Mouse (Mus musculus): ENCODE results near the gene Hist1h2bc.
"Not testable (repeated sequence)": the region's sequence is repeated elsewhere in the genome, so short reads cannot be mapped to it uniquely, and the experiment has no call there.

Gene Hist1h2bc

DNA sequence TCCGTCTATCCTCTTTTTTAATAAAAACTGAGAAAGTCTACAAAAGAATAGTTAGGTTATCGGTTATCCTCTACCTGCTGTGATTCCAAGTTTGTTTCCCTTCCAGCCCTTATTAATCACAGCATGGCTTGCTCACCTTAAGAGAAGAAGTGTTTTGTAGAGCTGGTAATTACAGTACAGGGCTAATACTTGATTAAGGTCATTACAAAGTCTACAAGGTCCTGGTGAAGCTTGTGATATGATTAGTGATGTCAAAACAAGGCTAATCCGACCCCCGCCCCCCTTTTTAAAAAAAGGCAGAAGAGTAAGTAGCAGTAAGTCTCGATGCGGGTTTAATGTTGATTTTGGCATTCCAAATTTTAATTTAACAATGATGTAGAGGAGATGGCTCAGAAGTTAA, 15.0 kb downstream of the Hist1h2bc start:
- no peak for DNase-seq (ENCODE audit: low read depth in 2 of 2, low spot score in 2 of 2)

DNA sequence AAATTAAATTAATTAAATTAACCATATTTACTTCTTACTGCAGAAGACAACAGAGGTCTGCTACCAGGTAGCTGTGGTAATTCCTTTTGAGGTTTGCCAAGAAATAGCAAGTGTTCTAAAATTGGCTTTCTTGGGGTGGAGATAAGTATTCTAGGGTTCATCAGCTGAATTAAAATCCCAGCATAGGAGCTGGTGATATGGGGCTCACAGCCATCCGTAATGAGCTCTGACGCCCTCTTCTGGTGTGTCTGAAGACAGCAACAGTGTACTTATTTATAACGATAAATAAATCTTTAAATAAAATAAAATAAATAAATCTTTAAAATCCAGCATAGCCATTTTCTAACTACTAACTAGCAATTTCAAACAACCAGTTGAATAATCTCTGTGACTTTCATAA, 15.8 kb downstream of the Hist1h2bc start:
- DNase-seq (ENCODE audit: low read depth in 2 of 2, low spot score in 2 of 2), result no peak

DNA sequence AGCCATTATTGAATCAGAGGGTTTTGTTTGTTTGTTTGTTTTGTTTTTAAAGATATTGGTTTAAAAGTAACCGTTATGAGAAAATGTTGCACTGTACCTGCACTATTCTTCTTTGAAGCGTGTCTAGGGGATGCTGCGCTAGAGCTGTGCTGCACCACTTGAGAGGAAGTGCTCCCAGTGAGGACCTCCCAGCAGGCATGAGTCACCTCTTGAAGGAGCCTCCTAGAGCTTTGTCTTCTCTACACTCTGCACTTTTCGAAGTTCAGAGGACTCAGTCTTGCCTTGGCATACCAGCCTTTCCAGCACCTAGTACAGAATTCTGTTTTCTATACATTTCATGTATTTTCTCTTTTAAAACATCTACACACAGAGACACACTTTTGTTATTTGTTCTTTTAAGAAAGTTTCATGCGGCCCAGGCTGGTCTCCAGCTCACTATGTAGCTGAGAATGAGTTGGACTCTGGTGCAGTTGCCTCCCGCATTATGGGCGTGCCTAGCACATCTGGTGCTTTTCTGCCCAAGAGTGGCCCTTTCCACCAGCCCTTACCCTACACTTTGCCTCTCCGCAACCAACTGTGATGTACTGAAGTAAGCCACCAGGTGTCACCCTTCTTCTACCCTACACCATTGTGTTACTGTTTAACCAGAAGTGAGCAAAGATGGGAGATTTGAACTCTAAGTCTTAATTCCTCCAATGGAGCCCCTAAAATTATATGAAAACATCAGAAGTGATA, 17.0 kb downstream of the Hist1h2bc start:
- peak; percentile 68 to 78 for DNase-seq (ENCODE audit: low read depth in 2 of 2, low spot score in 2 of 2)

DNA sequence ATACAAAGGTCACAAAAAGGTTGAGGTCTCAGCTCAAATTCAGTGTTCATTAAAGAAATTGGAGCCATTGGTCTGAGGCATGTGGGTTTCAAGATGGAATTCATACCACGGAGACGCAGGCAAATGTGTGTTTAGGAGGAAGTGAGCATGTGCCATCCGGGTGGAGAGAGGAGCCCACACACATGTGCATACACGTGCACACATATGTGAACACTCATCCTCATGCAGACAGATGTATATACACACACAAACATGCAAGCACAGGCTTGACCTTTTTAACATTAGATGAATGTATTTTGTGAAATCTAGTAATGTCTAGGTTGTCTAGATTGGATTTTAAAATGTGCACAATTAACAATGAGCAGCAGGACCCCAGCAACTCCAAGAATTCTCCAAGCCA, 18.2 kb downstream of the Hist1h2bc start:
- no peak for DNase-seq (ENCODE audit: low read depth in 2 of 2, low spot score in 2 of 2)

DNA sequence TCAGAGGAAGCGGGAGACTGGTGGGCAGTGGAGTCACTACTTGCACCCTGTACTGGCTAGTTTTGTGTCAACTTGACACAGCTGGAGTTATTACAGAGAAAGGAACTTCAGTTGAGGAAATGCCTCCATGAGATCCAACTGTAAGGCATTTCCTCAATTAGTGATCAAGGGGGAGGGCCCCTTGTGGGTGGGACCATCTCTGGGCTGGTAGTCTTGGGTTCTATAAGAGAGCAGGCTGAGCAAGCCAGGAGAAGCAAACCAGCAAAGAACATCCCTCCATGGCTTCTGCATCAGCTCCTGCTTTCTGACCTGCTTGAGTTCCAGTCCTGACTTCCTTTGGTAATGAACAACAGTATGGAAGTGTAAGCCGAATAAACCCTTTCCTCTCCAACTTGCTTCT, 18.8 kb downstream of the Hist1h2bc start:
- not testable (repeated sequence) for DNase-seq (ENCODE audit: low read depth in 2 of 2, low spot score in 2 of 2)

DNA sequence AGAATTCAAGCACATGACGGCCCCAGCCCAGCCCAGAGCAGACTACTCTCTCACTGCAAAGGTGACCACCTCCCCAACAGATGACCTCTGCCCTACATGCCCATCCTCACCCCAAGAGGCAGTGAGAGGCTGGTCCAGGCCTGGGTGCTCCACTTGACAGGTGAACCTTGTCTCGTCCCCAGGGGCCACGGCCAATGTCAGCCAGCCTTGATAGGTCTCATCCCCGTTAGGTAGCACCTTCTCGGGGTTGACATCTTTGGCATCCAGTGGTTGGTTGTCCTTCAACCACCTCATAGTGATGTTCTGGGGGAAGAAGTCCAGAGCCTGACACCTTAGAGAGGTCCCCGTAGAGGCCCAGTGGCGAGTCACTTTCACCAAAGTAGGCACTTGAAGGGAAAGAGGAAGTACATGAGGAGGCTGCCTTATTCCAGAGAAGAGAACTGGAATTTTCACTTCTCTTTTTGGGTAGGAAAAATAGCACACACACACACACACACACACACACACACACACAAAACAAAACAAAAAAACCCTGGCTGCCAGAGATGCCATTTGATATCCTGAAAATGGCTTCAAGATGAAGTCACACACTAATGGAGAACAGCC, 21.9 kb downstream of the Hist1h2bc start:
- DNase-seq (ENCODE audit: low read depth in 2 of 2, low spot score in 2 of 2), result no peak

DNA sequence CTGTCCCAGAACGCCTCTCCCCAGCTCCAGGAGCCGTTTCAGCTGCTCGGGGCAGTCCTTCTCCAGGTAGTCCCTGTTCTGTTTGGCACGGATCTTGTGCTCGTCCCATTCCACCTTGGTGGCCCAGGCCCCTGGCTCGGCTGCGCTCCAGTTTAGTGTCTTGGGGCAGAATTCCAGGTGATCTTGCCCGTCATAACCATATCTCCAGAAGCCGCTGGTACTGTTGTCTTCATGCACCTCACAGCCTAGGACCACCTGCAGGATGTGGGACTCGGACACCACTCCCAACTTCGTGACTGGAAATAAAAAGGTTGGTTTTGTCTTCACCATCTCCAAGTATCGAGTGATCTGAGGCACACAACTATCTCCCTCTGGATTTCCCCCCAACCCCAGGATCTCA, 22.8 kb downstream of the Hist1h2bc start:
- no peak for DNase-seq (ENCODE audit: low read depth in 2 of 2, low spot score in 2 of 2)

DNA sequence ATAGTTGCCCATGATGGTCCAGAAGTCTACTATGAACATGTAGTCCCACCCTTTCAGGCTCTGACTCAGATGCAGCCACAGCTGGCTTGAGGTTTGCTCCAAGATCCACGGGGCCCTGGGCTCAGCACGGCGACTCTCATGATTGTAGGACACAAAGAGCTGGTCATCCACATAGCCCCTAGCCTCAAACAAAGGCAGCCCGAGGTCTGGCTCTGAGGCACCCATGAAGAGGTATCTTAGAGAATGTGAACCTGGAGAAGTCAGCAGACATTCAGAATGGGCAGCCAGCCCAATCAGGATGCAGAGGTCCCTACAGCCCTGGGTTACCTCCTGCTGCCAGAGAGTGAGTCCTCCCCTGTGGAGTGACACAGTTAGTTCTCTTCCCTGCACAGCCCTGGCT, 24.0 kb downstream of the Hist1h2bc start:
- DNase-seq (ENCODE audit: low read depth in 2 of 2, low spot score in 2 of 2), result no peak

DNA sequence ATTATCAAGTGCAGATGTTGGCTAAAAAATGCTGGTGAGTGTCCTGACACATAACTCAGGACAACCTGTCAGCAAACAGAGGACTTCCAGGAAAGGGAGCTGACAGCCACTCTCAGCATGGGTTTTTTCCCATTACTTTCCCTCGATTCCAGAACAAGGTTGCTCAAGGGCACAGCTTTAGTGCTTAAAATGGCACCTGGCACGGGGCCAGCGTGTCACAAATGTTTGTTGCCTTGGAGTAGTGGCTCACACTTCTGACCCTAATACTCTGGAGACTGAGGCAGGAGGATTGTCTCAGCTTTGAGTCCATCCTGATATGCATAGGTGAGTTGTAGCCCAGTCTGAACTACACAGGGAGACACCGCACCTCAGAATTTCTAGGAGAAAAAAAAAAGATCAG, 24.7 kb downstream of the Hist1h2bc start:
- no peak for DNase-seq (ENCODE audit: low read depth in 2 of 2, low spot score in 2 of 2)

DNA sequence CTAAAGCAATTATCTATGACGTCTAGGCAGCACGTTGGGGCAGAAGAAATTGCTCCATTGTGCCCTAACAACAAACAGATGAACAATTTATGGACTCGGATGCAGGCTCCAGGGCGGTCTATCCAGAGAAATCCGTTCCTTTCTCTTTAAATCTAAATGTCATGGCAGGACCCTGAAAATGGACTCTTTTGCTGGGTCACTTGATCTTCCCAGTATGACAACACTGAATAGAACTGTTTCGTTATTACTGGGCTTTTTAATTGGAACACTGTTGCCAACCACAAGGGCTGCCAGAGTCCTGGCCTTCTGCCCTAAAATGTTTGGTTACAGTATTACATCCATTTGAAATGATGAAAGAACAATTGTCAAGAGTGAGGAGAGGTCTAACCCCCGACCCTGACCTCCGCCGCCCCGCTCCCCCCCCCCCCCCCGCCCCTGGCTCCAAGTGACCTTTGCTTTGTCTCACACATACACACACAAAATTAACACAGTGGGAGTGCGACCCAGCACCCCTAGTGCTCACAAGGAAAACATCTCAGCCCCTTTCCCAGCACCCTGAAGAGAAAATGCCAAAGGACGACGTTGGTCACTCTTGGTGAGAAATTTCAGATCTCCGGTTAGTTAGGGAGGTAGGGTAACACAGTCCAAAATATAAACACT, 25.8 kb downstream of the Hist1h2bc start:
- no peak for DNase-seq (ENCODE audit: low read depth in 2 of 2, low spot score in 2 of 2)

DNA sequence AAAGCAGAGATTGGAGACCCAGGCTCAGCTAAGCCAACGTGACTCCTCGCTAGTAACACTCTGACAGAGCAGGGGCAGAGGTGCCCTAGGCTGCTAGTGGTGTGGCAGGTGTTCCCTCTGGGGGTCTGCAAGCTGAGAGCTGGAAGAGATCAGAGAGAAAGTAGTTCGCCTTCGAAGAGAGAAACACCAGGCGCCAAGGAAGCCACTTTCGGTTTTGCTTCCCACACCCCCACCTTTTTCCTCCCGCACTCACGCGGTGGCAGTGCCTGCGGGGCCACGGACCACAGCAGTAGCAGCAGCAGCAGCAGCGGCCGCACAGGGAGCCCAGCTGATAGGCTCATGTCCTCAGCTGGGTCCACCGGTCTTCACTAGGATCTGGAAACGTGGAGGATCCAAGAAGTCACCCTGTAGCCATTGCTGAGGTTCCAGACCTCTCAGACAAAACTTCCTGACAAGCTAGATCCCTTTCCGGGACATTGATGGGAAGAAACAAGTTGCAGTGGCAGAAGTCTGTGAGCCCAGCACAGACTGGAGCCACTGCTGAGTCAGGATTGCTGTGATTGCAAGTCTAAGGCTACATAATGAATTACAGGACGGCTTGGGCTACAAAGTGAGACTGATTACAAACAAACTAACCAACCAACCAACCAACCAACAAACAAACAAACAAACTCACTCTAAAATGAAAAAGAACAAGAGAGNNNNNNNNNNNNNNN, 26.5 kb downstream of the Hist1h2bc start, which contains the start of gene Hfe:
TSS of gene Hfe (minus strand) at position 481 of the 716 bp plus-strand sequence.
- DNase-seq (ENCODE audit: low read depth in 2 of 2, low spot score in 2 of 2), result peak; percentile 42 to 54

DNA sequence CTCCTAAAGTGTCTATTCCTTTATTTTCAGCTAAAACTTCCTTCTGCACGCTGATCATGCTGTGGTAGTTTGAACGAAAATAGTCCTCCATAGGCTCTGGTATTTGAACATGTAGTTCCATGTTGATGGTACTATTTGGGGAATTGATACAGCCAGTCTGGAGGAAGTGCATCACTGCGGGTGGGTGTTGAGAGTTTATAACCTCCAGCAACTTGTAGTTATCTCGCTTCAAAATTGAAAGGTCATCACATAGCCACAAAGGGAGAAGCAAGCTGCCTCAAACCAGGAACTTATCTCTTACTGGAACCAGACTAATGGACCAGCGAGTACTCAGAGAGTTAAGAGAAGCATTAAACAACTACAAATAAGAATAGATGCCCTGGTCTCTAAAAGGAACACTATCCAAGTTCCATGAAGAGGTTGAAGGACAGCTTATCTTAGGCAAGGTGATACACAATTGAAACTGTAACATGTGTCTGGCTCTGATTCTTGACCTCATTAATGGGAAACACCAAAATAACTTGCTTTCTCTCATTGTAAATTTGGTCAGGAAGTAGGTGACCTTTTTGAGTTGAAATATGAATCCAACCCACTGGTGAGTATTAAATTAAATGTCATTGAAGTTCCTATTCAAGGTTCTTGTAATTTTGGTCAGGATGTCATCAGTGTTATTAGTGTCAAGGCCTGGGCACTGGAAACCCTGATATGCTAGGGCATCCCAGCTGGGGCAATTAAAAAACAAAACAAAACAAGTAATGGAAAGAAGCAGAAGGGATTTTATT, 32.5 kb downstream of the Hist1h2bc start:
- no peak for DNase-seq (ENCODE audit: low read depth in 2 of 2, low spot score in 2 of 2)

DNA sequence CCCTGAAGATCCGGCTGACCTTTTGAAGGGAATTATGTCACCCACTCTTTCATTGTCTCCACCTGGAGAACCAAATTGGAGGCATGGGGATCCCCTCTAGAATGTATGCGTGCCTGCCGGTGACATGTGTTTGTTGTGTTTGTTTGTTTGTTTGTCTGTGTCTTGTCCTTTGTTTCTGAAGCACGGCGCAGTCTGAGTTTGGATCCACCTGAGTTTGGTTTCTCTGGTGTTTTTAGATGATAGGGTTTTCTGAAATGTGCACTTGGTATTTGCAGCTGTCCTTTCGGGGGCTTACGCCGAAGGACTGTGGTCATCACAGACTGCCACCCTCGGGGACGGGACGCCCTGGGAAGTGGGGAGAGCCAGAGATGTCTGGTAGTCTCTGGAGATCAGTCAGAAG, 33.2 kb downstream of the Hist1h2bc start:
- DNase-seq (ENCODE audit: low read depth in 2 of 2, low spot score in 2 of 2), result no peak

DNA sequence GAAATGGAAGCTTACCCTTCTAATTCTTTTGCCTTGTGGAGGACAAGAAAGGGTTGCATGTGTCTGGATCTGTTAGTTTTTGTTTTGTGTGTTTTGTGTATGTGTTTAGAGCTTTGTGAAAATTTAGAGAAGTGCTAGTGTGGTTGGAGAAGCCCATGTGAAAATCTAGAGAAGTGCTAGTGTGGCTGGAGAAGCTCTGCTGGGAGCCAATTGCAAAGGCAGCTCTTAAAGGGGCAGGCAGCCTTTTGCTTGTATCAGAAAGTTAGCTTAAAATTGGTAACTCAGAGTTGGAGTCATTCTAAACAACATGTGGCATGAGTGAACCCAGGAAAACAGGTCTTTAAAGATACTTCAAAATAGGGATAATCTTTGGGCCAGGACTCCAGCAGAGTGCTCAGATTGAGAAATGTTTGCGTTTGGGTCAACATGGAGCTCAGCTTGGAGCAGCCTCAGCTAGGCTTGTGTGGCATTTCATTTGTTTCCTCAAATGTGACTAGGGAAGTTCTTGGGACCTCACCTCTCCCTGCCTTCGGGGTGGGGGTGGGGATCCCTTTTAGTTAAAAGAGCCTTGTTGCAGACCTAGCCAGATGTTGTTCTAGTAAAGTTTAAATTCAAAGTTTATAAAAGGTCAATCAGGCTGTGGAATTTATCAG, 33.7 kb downstream of the Hist1h2bc start:
- not testable (repeated sequence) for DNase-seq (ENCODE audit: low read depth in 2 of 2, low spot score in 2 of 2)

DNA sequence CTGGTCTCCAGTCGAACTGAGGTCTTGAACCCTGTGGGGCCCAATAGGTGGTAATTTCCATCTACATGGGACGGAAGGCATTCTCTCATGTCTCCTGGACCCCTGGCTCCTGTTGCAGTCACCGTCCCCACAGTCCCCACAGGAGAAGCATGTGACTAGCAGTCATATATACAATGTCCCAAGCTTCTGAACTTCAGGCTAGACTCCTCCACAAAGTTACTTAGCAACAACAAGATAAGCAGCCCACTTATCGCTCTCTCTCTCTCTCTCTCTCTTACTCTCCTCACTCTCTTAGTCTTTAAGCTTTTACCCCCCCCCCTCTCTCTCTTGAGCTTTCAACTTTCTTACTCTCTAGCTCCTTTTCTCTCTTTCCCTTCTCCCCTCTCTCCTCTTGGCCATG, 40.2 kb downstream of the Hist1h2bc start:
- DNase-seq (ENCODE audit: low read depth in 2 of 2, low spot score in 2 of 2), result no peak

DNA sequence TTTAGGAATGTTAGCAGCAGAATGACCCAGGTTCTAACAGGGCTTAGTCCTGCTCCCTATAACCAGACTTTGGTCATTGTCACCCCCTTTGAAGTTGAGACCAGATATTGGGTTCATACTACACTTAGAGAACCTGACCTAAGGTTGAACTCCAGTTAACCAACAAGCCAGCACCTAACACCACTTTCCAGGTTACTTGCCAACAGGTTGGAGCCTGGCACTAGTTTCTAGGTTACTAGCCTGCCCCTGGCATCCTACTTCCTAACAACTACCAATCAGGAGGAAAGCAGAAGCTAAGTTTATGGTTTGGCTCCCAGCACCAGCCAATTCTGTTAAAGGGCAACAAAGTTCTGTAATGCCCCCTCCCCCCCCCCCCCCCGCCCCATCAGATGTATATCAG, 41.2 kb downstream of the Hist1h2bc start:
- no peak for DNase-seq (ENCODE audit: low read depth in 2 of 2, low spot score in 2 of 2)

DNA sequence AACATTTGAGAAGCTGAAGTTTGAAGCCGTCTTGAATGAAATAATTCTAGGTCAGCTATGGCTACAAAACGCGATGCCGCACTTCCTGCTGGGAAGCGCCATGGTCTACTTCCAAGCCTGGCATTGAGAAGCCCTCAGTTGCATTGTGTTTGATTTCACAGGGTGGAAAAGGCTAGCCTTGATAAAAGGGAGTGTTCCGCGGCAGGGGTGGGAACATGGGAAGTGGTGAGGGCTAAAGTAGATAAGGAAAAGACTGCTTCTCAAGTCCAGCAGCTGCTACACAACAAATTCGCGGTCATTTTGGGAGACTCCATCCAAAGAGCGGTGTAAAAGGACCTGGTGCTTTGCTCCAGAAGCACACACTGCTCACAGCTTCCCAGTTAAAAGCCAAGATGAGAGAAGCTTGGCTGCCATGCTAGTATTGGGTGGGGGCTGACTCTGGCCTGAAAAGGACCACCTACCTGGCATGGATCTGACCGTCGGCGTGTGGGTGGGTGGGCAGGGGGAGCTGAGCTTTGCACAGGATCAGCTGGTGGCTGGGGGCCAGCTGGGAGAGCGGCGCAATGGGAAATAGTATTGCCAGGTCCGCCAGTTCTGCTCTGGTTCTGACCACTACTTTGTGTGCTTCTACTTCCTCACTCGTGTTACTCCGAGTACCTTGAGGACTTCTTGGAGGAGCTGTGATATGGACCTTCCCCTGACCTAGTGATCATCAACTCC, 44.6 kb downstream of the Hist1h2bc start:
- no peak for DNase-seq (ENCODE audit: low read depth in 2 of 2, low spot score in 2 of 2)

DNA sequence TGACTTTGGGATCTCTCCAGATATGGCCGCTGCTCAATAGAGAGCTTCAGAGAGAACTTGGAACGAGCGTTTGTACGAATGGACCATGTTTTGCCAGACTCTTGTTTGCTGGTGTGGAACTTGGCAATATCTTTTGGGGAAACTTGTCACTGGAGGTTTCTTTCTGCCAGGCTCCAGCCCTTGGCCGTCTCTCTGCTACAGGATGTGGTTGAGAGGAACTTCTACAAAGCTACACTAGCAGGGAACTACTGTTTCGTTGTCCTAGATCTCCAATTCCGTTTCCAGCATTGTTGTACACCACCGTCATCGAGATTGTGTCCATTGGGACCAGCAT, 45.2 kb downstream of the Hist1h2bc start:
- DNase-seq (ENCODE audit: low read depth in 2 of 2, low spot score in 2 of 2), result no peak

DNA sequence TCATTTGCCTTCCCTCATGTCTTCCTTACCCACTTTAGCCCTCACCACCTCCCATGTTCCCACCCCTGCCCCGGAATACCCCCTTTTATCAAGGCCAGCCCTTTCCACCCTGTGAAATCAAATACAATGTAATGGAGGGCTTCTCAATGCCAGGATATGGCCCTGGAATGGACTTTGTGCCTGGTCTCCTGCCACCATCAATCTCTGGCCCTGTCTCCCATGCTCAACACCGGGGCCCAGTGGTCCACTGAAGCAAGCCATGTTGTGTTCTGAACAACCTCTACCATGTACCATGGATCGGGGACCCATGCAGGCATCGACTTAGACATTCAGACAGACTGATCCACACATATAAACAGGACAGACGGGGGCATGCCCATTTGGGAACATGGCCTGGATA, 45.7 kb downstream of the Hist1h2bc start:
- DNase-seq (ENCODE audit: low read depth in 2 of 2, low spot score in 2 of 2), result no peak

DNA sequence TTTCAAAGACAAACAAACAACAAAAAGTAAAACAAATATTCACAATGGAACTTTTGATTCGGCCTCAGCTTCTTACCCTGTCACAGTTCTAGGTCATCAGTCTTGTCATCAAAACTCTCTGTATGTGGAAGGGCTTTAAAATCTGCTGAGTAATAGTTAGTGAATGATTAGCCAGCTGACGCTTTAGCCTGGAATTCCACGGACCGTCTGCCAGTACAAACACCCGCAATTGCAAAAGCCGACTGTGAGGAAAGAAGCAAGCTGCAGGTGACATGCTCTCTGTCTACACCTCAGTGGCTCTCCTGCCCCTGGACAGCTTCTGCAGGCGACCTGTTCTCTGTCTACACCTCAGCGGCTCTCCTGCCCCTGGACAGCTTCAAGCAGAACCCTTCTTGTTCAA, 46.5 kb downstream of the Hist1h2bc start:
- DNase-seq (ENCODE audit: low read depth in 2 of 2, low spot score in 2 of 2), result no peak
